Comparison of ENCODE assay signal across 19 mouse cellular contexts in the genomic region with DNA sequence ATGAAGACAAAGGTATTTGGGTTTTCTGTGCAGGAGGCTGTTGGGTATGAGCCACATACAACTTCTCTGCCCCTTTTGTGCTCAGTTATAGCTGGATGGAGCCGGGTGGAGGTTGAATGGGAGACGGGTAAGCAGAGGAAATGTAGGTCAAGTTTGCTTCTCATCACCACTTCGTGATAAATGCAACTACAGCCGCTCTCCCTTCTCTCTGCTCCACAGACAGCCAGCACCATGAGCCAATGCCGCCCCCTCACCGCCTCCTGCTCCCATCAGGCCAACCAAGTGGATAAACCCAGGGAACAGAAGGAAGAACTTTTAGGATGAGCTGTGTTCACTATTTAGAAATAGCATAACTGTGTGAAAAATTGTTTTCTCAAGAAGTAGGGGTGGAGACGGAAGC. TPM values are rescaled to one million over a fixed set of nuclear protein-coding genes. Genes with fewer than 3 reads are reported as not detected.
A peak's percentile ranks its signal among the peaks of the same experiment; 100 is the strongest.
DNase-seq lines count a peak whose midpoint lies in the region; ATAC-seq and TF ChIP-seq lines count a peak whose summit lies in the region.
"Had no signal": no experiment of that assay in that cellular context is flagged by ENCODE, and none has a peak within 500 bp of the region (broad histone marks: within the 10 kb centered on the region; RNA-seq: fewer than 3 reads in every experiment).

No protein-coding gene starts in this region.

- no peak overlapping the region for H3K9ac ChIP-seq in heart, embryonic 11.5 days (ENCODE audit: low read depth, low read length)
- H3K9ac ChIP-seq in kidney, embryonic 14.5 days (ENCODE audit: low read depth, low read length): no peak overlapping the region
- H3K9ac ChIP-seq: forebrain, embryonic 15.5 days; liver, embryonic 14.5 days; midbrain, embryonic 13.5 days had no signal

- no peak overlapping the region for H3K4me3 ChIP-seq in heart, embryonic 11.5 days (ENCODE audit: low read depth, low read length)
- no peak overlapping the region for H3K4me3 ChIP-seq in layer of hippocampus, adult 2 months
- H3K4me3 ChIP-seq in kidney, embryonic 14.5 days (ENCODE audit: low read length): no peak overlapping the region
- H3K4me3 ChIP-seq: forebrain, embryonic 15.5 days; midbrain, embryonic 13.5 days had no signal

- intact Hi-C loops in heart, postnatal 10 days (cut with DNase I): no loop called here
- intact Hi-C loops in left cerebral cortex, postnatal 14 days (cut with DNase I): no loop called here

- DNase-seq in heart, postnatal 10 days: peak; percentile 4 to 6
- peak; percentile 86 to 90 for DNase-seq in layer of hippocampus, adult 2 months (ENCODE audit: low spot score in 2 of 2)
- DNase-seq in left cerebral cortex, postnatal 14 days (ENCODE audit: low spot score in 2 of 2): peak; percentile 73 to 81
- peak; percentile 88 for DNase-seq in telencephalon, adult 2 months (ENCODE audit: low read depth, low spot score)
- no peak for DNase-seq in urinary bladder, postnatal 25 days (ENCODE audit: low spot score)
- no peak for DNase-seq in T-cell, adult 2 months (ENCODE audit: low spot score)
- DNase-seq: heart, postnatal 4 days; lung, postnatal 4 days; thymus, postnatal 14 days had no signal

- H3K9me3 ChIP-seq in heart, embryonic 11.5 days (replicated peaks; ENCODE audit: control insufficient read depth, low read length): no peaks in the 10 kb centered on the region
- no peaks in the 10 kb centered on the region for H3K9me3 ChIP-seq in kidney, embryonic 14.5 days (ENCODE audit: control insufficient read depth, low read length)
- H3K9me3 ChIP-seq: forebrain, embryonic 15.5 days; midbrain, embryonic 13.5 days had no signal

- no peaks in the 10 kb centered on the region for H3K4me1 ChIP-seq in heart, embryonic 11.5 days (ENCODE audit: control insufficient read depth, insufficient read depth, low read length)
- no peaks in the 10 kb centered on the region for H3K4me1 ChIP-seq in kidney, embryonic 14.5 days (ENCODE audit: control insufficient read depth, insufficient read depth, low read length)
- H3K4me1 ChIP-seq: forebrain, embryonic 15.5 days had no signal

- no peak for ATAC-seq in heart, embryonic 11.5 days (replicated peaks; ENCODE audit: insufficient number of reproducible peaks, low FRiP score, low TSS enrichment)
- no peak for ATAC-seq in kidney, embryonic 14.5 days (ENCODE audit: low FRiP score, low TSS enrichment)
- ATAC-seq: forebrain, embryonic 15.5 days; midbrain, embryonic 13.5 days had no signal

- H3K4me2 ChIP-seq in heart, embryonic 11.5 days: no peak overlapping the region
- H3K4me2 ChIP-seq in kidney, embryonic 14.5 days (replicated peaks; ENCODE audit: low read depth, low read length): no peak overlapping the region
- H3K4me2 ChIP-seq: forebrain, embryonic 15.5 days; midbrain, embryonic 13.5 days had no signal

- no peak for TF ChIP-seq CTCF in layer of hippocampus, adult 2 months (conservative IDR thresholded peaks at IDR 0.05)

- no peaks in the 10 kb centered on the region for H3K27me3 ChIP-seq in heart, embryonic 11.5 days (ENCODE audit: control insufficient read depth, insufficient read depth, low read length)
- no peaks in the 10 kb centered on the region for H3K27me3 ChIP-seq in kidney, embryonic 14.5 days (ENCODE audit: control insufficient read depth, insufficient read depth, low read length)
- H3K27me3 ChIP-seq: forebrain, embryonic 15.5 days; midbrain, embryonic 13.5 days had no signal

- WGBS in heart, embryonic 11.5 days (ENCODE audit: insufficient replicate concordance): 82% methylated on average over 7 of the region's 7 CpGs
- WGBS in kidney, embryonic 14.5 days: 89% methylated on average over 7 of the region's 7 CpGs

- no peak overlapping the region for H3K27ac ChIP-seq in heart, embryonic 11.5 days (ENCODE audit: low read depth, low read length)
- peak overlapping the region; percentile 86 for H3K27ac ChIP-seq in layer of hippocampus, adult 2 months
- no peak overlapping the region for H3K27ac ChIP-seq in kidney, embryonic 14.5 days (ENCODE audit: low read depth, low read length)
- H3K27ac ChIP-seq: forebrain, embryonic 15.5 days; kidney, postnatal 0 days; liver, embryonic 14.5 days; midbrain, embryonic 13.5 days had no signal

- no peaks in the 10 kb centered on the region for H3K36me3 ChIP-seq in heart, embryonic 11.5 days (ENCODE audit: control insufficient read depth, insufficient read depth, low read length)
- H3K36me3 ChIP-seq in kidney, embryonic 14.5 days (ENCODE audit: control insufficient read depth, insufficient read depth, low read length): no peaks in the 10 kb centered on the region
- H3K36me3 ChIP-seq: G1E had no signal

RNA-seq across cellular contexts. Expression of gene Gm21954, which starts 4.7 kb away (rescaled TPM):
- not detected for total RNA-seq in heart, postnatal 10 days (2021)
- not detected in 2 replicates for polyA plus RNA-seq in heart, embryonic 11.5 days (2014; fragmentation: Nextera tagmentation; extraction: Ambion mirVana)
- total RNA-seq in layer of hippocampus, adult 2 months (2021): not detected
- not detected for total RNA-seq in left cerebral cortex, postnatal 14 days (2021)
- not detected in 2 replicates for polyA plus RNA-seq in kidney, embryonic 14.5 days (2014; fragmentation: Nextera tagmentation; extraction: Ambion mirVana)
- total RNA-seq: G1E; heart, postnatal 4 days had no signal
- polyA plus RNA-seq: C2C12; cortical plate, adult 2 months; forebrain, embryonic 15.5 days; G1E; intestine, embryonic 14.5 days; kidney, postnatal 0 days; liver, embryonic 14.5 days; midbrain, embryonic 13.5 days had no signal

Comparison
In these comparisons a context has a peak if more than half of its experiments do, and no peak if none do; other contexts are left out.
1. DNase-seq: peak in heart, postnatal 10 days (2 of 2), layer of hippocampus, adult 2 months (2 of 2), left cerebral cortex, postnatal 14 days (2 of 2) and telencephalon, adult 2 months (single experiment); none in urinary bladder, postnatal 25 days (single experiment) and T-cell, adult 2 months (single experiment).